Mouse (Mus musculus) forebrain, embryonic 11.5 days (tissue): ENCODE measurements around the gene Ttc26. TPM values are rescaled to one million over a fixed set of nuclear protein-coding genes. Genes with fewer than 3 reads are reported as not detected.
"Not testable (repeated sequence)": the region's sequence is repeated elsewhere in the genome, so short reads cannot be mapped to it uniquely, and the experiment has no call there.

Experiments used
- ATAC-seq: fragments of 200-750 bp; cut with Nextera tagmentation; replicated peaks from 2 replicates; pipeline ENCODE4 v1.8.0; 2017; ENCODE audit warnings: moderate TSS enrichment; ENCODE audit not compliant: low FRiP score
- DNase-seq: peaks from one replicate; pipeline ENCODE4 v3.0.0-alpha.2; 2017; ENCODE audit warnings: low spot score
- H3K27ac ChIP-seq: fragments of 300-500 bp; sonication (generic); 2 replicates; pipeline ENCODE4 v1.5.1; 2014; ENCODE audit warnings: low read depth, low read length
- H3K27me3 ChIP-seq: fragments of 300-500 bp; sonication (generic); 2 replicates; pipeline ENCODE4 v1.6.1; 2014; ENCODE audit warnings: mild to moderate bottlenecking, low read length, mixed read lengths; ENCODE audit not compliant: control insufficient read depth, insufficient read depth
- H3K36me3 ChIP-seq: fragments of 300-500 bp; sonication (generic); 2 replicates; pipeline ENCODE4 v1.6.1; 2014; ENCODE audit warnings: mild to moderate bottlenecking, low read length, moderate library complexity, mixed read lengths; ENCODE audit not compliant: control insufficient read depth, insufficient read depth
- H3K4me1 ChIP-seq: fragments of 300-500 bp; sonication (generic); replicated peaks from 2 replicates; pipeline ENCODE4 v1.6.1; 2014; ENCODE audit warnings: low read length, mixed read lengths; ENCODE audit not compliant: control insufficient read depth, insufficient read depth
- H3K4me2 ChIP-seq: fragments of 300-500 bp; sonication (generic); 2 replicates; pipeline ENCODE4 v1.6.1; 2014; ENCODE audit warnings: low read depth, mild to moderate bottlenecking, low read length, moderate library complexity, mixed read lengths; ENCODE audit not compliant: severe bottlenecking
- H3K4me3 ChIP-seq: fragments of 300-500 bp; sonication (generic); 2 replicates; pipeline ENCODE4 v1.5.1; 2014; ENCODE audit warnings: low read depth, low read length
- H3K9ac ChIP-seq: fragments of 300-500 bp; sonication (generic); 2 replicates; pipeline ENCODE4 v1.6.1; 2014; ENCODE audit warnings: low read length
- H3K9me3 ChIP-seq: fragments of 300-500 bp; sonication (generic); 2 replicates; pipeline ENCODE4 v1.6.1; 2016; ENCODE audit warnings: low read length, mixed read lengths; ENCODE audit not compliant: control insufficient read depth
- WGBS: fragments of 180-500 bp; shearing (Covaris S2); extraction: QIAGEN DNeasy Blood & Tissue Kit; methylation state at CpG from one replicate; pipeline ENCODE4 v1.1.7; 2014; 5-methylcytosine and 5-hydroxymethylcytosine counted together
- polyA plus RNA-seq: library from polyadenylated mRNA; unstranded; fragments of >200 nt; fragmentation: Nextera tagmentation; extraction: Ambion mirVana; gene quantifications from 2 replicates; pipeline ENCODE4 v1.2.1, GENCODE M21; 2014

Gene Ttc26
- polyA plus RNA-seq, 1 experiment from 2014 or later, result 16.5 TPM

- H3K9me3 ChIP-seq, result no peaks in the 10 kb centered on the region
- peak within 1 kb of the TSS; percentile 51 for H3K9ac ChIP-seq
- H3K27ac ChIP-seq, result no peak within 1 kb of the TSS
- DNase-seq (peak; percentile 72), ATAC-seq (peak; percentile 51)
- H3K4me1 ChIP-seq, result peaks cover 7% of the 10 kb centered on the region
- under 1% methylated on average over 87 of the region's 87 CpGs for WGBS
- peak within 1 kb of the TSS; percentile 63 for H3K4me2 ChIP-seq
- H3K4me3 ChIP-seq, result peak within 1 kb of the TSS; percentile 43
- peaks cover 54% of the 10 kb centered on the region for H3K27me3 ChIP-seq
- no peaks in the 10 kb centered on the region for H3K36me3 ChIP-seq
These were observed 27.2 kb upstream of the Ttc26 start, which contains the start of gene Zc3hav1 for GRCm38 (mm10) chr6:38353811-38354722. Gene Zc3hav1, minus strand, starts transcription at chr6:38354603.

- peaks cover 54% of the 10 kb centered on the region for H3K27me3 ChIP-seq
- H3K9me3 ChIP-seq, result no peaks in the 10 kb centered on the region
- no peak overlapping the region for H3K9ac ChIP-seq
- H3K36me3 ChIP-seq, result no peaks in the 10 kb centered on the region
- H3K4me3 ChIP-seq, result peak overlapping the region; percentile 43
- under 1% methylated on average over 20 of the region's 20 CpGs for WGBS
- peak overlapping the region; percentile 63 for H3K4me2 ChIP-seq
- DNase-seq, result no peak
- no peak overlapping the region for H3K27ac ChIP-seq
- H3K4me1 ChIP-seq, result peaks cover 7% of the 10 kb centered on the region
- no peak for ATAC-seq
These were observed 26.4 kb upstream of the Ttc26 start for GRCm38 (mm10) chr6:38354723-38355353.

DNA sequence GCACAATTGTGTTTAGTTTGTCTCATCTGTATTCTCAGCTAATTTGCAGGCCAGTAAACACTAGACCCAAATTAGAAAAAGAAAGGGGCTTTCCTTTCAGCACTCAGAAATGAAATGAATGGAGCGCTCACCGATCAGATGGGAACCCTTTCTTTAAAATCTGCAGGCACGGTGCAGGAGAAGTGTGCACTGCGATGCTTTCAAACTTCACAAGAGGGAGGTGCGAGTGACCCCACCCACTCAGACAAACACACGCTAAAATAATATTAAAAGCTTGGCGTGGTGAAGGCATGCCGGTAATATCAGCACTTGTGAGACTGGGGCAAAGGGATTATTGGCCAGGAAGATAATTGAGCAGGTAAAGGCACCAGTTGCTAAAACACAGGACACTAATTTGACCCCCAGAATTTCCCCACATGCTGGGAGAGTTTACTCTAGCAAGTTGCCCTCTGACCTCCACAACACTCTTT, 25.9 kb upstream of the Ttc26 start:
- no peak for DNase-seq
- Histone ChIP-seq H3K27ac (no peak overlapping the region), H3K4me1 (peaks cover 7% of the 10 kb centered on the region), H3K9me3 (no peaks in the 10 kb centered on the region), H3K4me2 (peak overlapping the region; percentile 3; the same call in 1 of the 2 replicates), H3K27me3 (peaks cover 54% of the 10 kb centered on the region), H3K9ac (no peak overlapping the region), H3K4me3 (no peak overlapping the region), H3K36me3 (no peaks in the 10 kb centered on the region)
- no peak for ATAC-seq
- 1% methylated on average over 8 of the region's 8 CpGs for WGBS

GRCm38 (mm10) chr6:38355862-38356261, 25.4 kb upstream of the Ttc26 start:
- WGBS, result 4% methylated on average over 7 of the region's 7 CpGs
- Histone ChIP-seq H3K36me3 (no peaks in the 10 kb centered on the region), H3K4me1 (peaks cover 7% of the 10 kb centered on the region), H3K27ac (no peak overlapping the region), H3K4me2 (no peak overlapping the region), H3K9ac (no peak overlapping the region), H3K27me3 (peaks cover 51% of the 10 kb centered on the region), H3K9me3 (no peaks in the 10 kb centered on the region), H3K4me3 (no peak overlapping the region)
- ATAC-seq (no peak), DNase-seq (no peak)

DNA sequence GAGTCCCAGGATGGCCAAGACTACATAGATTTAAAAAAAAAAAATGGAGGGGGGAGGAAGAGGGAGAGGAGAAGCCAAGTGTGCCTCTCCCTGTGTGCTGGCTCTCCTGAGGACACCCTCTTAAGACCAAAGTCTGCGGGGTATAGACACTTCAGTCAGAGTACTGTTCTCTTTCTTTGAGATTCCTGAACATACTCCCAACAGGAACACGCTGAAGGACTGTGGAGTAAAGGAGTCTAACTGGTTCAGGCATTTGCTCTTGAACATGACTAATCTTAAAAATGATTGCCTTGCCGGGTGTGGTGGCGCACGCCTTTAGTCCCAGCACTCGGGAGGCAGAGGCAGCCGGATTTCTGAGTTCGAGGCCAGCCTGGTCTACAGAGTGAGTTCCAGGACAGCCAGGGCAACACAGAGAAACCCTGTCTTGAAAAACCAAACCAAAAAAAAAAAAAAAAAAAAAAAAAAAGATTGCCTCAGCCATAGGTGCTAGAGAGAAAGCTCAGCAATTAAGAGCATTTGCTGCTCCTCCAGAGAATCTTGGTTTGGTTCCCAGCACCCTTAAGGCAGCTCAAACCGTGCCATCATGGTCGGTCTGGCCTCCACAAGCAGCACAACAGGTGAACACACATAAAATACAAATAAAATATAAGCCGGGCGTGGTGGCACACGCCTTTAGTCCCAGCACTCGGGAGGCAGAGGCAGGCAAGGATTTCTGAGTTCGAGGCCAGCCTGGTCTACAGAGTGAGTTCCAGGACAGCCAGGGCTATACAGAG, 24.4 kb upstream of the Ttc26 start:
- H3K27me3 ChIP-seq, result peaks cover 44% of the 10 kb centered on the region
- 77% methylated on average over 15 of the region's 15 CpGs for WGBS
- not testable (repeated sequence) for H3K9ac ChIP-seq, DNase-seq, ATAC-seq, H3K9me3 ChIP-seq, H3K4me2 ChIP-seq, H3K36me3 ChIP-seq, H3K4me1 ChIP-seq, H3K4me3 ChIP-seq, H3K27ac ChIP-seq

DNA sequence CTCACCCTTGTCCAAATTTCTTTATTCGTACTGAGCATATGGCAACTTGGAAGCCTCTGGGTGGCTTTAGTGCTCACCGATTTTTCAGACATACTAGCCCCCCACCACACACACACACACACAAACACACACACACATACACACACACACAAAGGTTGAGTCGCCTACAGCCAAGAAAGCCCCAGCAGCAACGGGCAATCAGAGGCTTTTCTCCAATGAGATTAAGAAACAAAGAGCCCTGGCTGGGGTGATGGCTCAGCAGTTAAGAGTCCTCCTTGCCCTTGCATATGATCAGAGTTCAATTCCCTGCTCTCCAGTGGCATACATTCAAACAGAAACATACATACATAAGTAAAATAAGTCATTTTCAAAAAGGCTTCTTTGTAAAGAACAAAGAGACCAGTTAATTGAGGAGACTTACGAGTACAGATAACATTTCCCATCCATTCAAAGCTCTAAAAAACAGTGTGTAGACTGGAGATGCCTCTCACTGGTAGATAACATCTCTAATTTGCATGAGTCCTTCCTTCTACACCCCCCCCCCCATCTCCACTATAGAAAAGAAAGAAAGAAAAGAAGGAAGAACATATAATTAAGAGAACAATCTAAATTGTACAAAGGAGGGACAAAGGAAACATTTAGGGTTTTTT, 23.5 kb upstream of the Ttc26 start:
- ATAC-seq (no peak), DNase-seq (no peak)
- Histone ChIP-seq H3K27ac (no peak overlapping the region), H3K9ac (no peak overlapping the region), H3K4me3 (no peak overlapping the region), H3K4me2 (no peak overlapping the region), H3K9me3 (no peaks in the 10 kb centered on the region), H3K4me1 (peaks cover 7% of the 10 kb centered on the region), H3K36me3 (no peaks in the 10 kb centered on the region), H3K27me3 (peaks cover 39% of the 10 kb centered on the region)
- WGBS, result 27% methylated on average over 5 of the region's 5 CpGs

GRCm38 (mm10) chr6:38358253-38359027, 22.8 kb upstream of the Ttc26 start:
- Histone ChIP-seq H3K4me3 (no peak overlapping the region), H3K36me3 (no peaks in the 10 kb centered on the region), H3K27ac (no peak overlapping the region), H3K9me3 (no peaks in the 10 kb centered on the region), H3K27me3 (peaks cover 32% of the 10 kb centered on the region), H3K9ac (no peak overlapping the region), H3K4me1 (peaks cover 5% of the 10 kb centered on the region), H3K4me2 (no peak overlapping the region)
- ATAC-seq (no peak), DNase-seq (no peak)
- WGBS, result 68% methylated on average over 8 of the region's 8 CpGs
